Mouse (Mus musculus): ENCODE measurements around the gene Cox8c. TPM values are rescaled to one million over a fixed set of nuclear protein-coding genes. Genes with fewer than 3 reads are reported as not detected.
A peak's percentile ranks its signal among the peaks of the same experiment; 100 is the strongest.

Gene Cox8c
- not detected for total RNA-seq (2021)
- long read RNA-seq, experiment 1 = 0 reads
- long read RNA-seq, experiment 2 = 0 reads

GRCm38 (mm10) chr12:102899091-102899490, at the start of gene Cox8c:
Gene Cox8c, plus strand, starts transcription at chr12:102899316.
- no peak for DNase-seq

DNA sequence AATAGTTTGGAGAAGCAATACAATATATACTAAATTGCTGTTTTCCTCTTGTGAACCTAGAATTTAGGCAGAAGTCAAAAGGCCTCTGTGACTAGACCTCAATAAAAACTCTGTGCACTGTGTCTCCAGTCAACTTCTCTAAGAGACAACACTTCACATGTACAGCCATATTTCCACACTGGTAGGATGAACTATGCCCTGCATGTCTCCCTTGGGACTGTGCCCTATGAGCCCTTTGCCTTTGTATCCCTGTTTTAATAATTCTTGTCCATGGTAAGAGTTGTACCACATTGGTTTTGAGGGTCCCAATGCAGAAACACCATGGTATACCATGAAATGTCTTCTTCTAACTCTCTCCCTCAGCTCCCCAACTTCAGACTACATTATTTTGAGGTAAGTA, 38.3 kb upstream of the Cox8c start:
- DNase-seq = peak; percentile 17

- DNase-seq = no peak
Observed at GRCm38 (mm10) chr12:102869802-102870201, 29.3 kb upstream of the Cox8c start.

DNA sequence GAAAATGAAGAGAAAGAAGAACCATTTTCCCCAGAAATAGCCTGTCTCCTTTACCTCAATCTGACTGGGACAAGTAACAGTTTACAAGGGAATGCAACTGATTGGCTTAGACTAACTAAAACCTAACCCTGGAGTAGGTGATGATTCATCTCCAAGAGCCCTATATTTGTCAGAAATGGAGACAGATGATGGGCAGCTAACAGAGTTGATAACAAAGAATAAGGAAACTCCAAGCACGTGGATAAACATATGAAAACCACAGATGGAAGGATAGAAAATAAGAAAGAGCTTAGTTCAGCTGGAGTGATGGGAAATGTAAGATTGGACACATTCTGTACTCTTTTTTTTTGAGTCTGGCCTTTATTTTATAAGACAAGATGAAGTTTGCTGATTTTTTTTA, 28.6 kb upstream of the Cox8c start:
- no peak for DNase-seq

- DNase-seq = peak; percentile 52
Observed at GRCm38 (mm10) chr12:102877301-102878030, 21.6 kb upstream of the Cox8c start.

DNA sequence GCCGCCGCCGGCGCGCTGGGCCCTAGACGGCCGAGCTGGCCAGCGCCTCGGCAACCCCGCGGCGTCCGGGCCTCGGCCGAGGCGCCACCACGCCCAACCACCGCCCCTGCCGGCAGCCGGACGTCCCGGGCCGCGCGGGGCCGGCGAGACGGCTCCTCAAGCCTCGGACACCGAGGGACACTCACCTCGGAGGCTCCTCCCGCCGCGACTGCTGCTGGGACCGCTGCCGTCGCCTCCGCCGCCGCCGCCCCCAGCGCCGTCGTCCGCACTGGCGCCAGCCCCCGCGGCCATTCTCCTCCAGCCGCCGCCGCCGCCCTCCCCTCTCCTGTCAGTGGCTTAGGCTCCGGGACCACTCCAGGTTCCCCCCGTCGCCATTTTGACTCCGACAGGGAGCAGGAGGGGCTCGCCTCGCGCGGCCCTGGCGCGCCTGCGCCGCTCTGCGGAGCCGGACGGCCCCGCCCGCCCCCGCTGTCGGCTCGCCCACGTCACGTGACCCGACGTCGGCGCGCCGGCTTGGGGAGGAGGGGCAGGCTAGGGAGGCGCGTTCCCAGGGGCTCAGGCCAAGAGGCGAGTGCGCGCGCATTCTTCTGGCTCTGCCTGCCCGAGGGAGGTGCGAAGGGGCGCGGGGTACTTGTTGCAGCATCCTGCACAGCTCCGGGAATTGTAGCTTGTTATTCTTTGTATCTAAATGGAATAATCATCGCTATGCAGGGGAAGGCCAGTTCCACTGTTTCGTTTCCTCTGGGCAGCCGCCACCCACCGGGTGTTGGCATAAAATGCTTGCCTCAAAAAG, 20.9 kb upstream of the Cox8c start, which contains the start of gene Btbd7:
Gene Btbd7, minus strand, starts transcription at position 441 of the 793 bp plus-strand sequence.
- DNase-seq = peak; percentile 98

DNA sequence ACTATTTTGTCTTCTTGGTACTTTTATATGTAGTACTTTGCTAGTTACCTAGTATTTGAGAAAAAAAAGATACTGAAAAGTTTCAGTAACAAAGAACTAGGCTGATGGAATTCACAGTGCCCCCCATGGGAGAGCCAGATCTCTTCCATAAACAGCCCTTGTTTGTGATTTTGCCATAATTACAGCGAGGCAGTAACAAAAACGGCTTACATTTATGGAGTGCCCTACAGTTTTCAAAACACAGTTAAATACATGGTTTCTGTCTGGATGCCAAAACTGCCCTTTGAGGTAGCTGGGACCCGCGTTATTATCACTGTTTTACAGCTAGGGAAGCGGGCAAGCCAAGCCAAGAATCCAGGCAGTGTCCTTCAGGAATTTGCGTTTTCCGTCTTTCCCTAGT, 20.2 kb upstream of the Cox8c start:
- peak; percentile 16 for DNase-seq

DNA sequence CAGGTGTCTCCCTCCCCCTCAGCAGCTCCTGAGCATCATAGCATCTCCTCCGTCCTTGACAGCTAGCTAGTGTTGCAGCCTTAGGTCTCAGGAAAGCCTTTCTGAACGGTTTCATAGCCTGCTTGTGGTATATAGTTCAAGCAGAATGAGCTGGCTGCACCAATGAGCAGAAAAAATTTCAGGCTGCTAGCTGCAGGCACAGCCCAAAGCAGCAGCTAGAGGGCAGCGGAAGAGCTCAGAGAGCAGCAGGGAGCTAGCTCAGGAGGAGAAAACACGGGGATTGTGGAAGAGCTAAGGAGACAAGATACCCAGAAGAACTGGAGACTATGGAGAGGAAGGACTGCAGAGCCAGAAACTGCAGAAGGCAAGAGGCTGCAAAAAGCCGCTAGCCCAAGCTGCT, 13.4 kb upstream of the Cox8c start:
- peak; percentile 66 for DNase-seq

- peak; percentile 38 for DNase-seq
Observed at GRCm38 (mm10) chr12:102887366-102887765, 11.8 kb upstream of the Cox8c start.

DNA sequence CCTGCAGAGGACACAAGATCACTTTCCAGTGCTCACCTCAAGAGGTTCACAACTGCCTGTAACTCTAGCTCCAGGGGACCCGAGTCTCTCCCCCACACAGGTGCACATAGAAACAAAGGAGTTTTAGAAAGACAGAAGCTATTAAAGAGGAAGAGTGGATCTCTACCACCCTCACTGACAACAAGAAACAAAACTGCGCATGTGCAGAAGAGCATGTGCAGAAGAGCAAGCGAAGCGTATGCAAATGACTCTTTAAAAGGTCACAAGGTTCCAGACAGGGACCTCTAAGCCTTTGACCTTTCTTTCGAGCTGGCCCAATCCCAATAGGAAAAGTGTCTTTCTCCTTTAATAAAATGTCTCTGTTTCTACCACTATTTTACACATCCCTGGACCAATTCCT, 10.5 kb upstream of the Cox8c start:
- no peak for DNase-seq

GRCm38 (mm10) chr12:102908191-102908590, 9.1 kb downstream of the Cox8c start:
- no peak for DNase-seq

- DNase-seq = no peak
Observed at GRCm38 (mm10) chr12:102916073-102916472, 17.0 kb downstream of the Cox8c start.

DNA sequence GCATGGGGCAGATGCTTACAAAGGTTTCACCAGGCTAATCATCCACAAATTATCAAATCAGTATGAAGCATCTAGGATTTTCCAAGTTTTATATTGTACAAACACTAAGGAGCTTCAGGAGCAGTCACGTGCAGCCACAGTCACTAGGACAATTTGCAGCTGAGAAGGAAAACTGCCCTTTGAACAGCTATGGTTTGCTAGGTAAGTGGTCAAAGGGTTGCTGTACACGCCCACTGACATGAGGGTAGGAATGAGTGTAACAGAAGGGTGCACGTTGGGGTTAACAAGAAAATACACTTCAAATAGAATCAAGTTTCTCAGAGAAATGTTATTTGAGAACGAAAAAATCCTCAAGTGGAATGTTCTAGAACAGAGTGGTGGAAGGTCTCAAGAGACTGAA, 30.6 kb downstream of the Cox8c start:
- no peak for DNase-seq

- no peak for DNase-seq
Observed at GRCm38 (mm10) chr12:102930335-102930734, 31.2 kb downstream of the Cox8c start.

- no peak for DNase-seq
Observed at GRCm38 (mm10) chr12:102930789-102931188, 31.7 kb downstream of the Cox8c start.

DNA sequence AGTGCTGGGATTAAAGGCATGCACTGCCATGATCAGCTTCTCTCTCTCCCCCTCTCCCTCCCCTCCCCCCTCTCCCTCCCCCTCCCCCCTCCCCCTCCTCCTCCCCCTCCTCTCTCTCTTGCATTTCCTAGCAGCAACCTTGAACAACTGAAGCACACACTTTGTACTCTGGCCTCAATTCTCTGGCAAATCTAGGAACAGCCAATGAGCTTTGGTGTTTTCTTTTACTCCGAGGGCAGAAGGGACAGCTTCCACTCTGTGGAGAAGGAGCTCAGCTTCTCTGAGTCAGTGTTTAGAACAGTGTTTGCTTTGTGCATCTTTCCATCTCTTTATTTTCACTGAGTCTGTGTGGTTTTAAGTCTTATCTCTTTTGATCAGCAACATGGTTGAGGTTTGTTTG, 36.8 kb downstream of the Cox8c start:
- no peak for DNase-seq

DNA sequence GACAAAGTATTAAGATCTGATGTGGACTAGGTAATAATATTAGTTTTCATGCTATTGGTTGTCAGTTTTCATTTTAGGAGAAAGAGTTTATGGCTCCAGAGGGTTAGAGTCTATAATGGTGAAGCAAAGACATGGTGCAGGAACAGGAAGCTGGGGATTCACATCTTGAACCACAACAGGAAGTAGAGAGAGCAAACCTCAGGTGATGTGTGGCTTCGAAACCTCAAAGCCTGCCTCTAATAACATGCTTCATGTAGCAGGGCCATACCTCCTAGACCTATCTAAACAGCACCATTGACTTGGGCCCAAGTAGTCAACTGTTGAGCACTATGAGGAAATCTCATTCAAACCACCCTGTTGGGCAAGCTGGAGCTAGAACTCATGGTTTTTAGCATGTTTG, 46.5 kb downstream of the Cox8c start:
- DNase-seq = no peak

GRCm38 (mm10) chr12:102947826-102948225, 48.7 kb downstream of the Cox8c start:
- DNase-seq = no peak

DNA sequence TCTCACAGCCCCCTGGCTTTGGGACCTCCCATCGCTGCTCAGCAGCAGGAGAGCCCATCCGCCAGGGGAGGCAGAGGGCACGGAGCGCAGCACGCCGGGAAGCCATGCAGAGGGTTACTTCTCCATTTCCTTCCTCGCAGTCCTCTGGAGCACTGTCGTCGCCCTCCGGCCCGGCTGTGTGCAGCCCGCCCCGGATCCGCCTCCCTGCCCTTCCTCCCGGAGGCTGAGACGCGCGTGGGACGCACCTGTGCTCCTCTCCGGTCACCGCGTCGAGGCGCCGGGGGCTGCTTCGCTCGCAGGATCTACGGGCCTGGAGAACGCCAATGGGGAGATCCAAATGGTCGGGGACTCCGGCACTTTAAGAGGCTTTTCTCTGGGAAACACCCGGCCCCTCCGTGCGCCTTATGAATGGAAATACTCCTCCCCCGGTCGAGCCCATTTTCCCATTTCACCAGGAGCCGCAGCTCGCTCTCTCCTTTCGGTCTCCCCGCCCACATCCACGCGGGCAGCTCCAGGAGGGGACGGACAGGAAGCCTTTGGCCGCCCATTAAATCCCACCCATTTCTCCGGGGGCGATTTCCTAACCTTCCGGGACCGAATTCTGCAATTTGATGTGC, 49.8 kb downstream of the Cox8c start, which contains the start of gene Unc79:
Gene Unc79, plus strand, starts transcription at position 82 of the 617 bp plus-strand sequence.
- DNase-seq = peak; percentile 78

DNA sequence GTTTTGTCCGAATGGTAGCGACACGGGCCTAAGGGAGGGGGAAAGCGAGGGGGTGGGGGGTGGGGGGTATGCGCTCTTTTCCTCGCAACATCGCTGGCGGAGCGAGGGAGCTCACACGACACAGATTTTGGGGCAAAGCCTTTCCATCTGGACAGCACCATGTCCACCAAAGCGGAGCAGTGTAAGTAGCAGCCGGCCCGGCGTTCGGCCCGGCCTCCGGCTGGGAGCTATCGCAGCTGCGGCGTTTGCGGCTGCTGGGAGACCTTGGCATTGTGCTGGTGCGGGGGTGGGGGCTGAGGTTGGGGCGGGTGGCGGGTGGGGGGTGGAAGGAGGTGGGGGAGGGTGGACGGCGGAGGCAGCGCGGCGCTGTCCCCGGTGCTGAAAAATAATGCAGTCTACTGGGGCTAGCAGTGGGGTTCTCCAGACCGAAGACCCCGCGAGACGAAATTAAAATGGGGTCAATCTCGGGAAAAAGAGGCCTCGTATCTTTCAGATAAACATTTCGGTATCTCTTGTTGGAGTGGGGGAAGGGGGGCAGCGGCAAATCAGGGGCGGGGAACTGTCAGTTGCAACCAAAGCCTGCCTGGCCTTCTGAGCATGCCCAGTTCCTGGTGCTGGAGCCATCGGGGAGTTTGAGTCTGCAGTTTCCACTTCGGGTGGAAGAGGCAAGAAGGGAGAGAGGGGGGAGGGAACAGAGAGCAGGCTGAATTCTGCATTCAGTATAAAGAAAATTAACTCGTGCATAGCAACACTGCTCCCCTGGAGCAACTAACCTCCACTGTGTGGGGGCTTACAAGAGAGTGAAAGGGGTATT, 50.5 kb downstream of the Cox8c start:
- peak; percentile 85 for DNase-seq

All from adrenal gland, postnatal 10 days (tissue).